Mouse (Mus musculus) limb, embryonic 13.5 days (tissue): Measurements from ENCODE around the gene Bspry. TPM values are rescaled to one million over a fixed set of nuclear protein-coding genes. Genes with fewer than 3 reads are reported as not detected.

Experiments
- ATAC-seq: fragments of 200-750 bp; cut with Nextera tagmentation; 2 replicates; pipeline ENCODE4 v1.8.0; 2017; ENCODE audit warnings: low read depth, moderate number of reproducible peaks, moderate TSS enrichment; ENCODE audit not compliant: low FRiP score
- H3K27ac ChIP-seq: fragments of 300-500 bp; sonication (generic); 2 replicates; pipeline ENCODE4 v1.5.1; 2015; ENCODE audit warnings: inconsistent platforms, mild to moderate bottlenecking, moderate library complexity
- H3K27me3 ChIP-seq: fragments of 300-500 bp; sonication (generic); 2 replicates; pipeline ENCODE4 v1.6.1; 2015; ENCODE audit warnings: mild to moderate bottlenecking, inconsistent platforms
- H3K36me3 ChIP-seq: fragments of 300-500 bp; sonication (generic); 2 replicates; pipeline ENCODE4 v1.6.1; 2015; ENCODE audit warnings: inconsistent platforms, mild to moderate bottlenecking, moderate library complexity
- H3K4me1 ChIP-seq: fragments of 300-500 bp; sonication (generic); 2 replicates; pipeline ENCODE4 v1.6.1; 2015; ENCODE audit warnings: inconsistent platforms
- H3K4me2 ChIP-seq: fragments of 300-500 bp; sonication (generic); replicated peaks from 2 replicates; pipeline ENCODE4 v1.6.1; 2015; ENCODE audit warnings: inconsistent platforms, mild to moderate bottlenecking, moderate library complexity
- H3K4me3 ChIP-seq: fragments of 300-500 bp; sonication (generic); 2 replicates; pipeline ENCODE4 v1.5.1; 2015; ENCODE audit warnings: moderate library complexity, mild to moderate bottlenecking, inconsistent platforms
- H3K9ac ChIP-seq: fragments of 300-500 bp; sonication (generic); 2 replicates; pipeline ENCODE4 v1.6.1; 2015; ENCODE audit warnings: mild to moderate bottlenecking, inconsistent platforms
- H3K9me3 ChIP-seq: fragments of 300-500 bp; sonication (generic); 2 replicates; pipeline ENCODE4 v1.6.1; 2016; ENCODE audit warnings: inconsistent platforms
- WGBS: fragments of 180-500 bp; shearing (Covaris S2); methylation state at CpG from one replicate; pipeline ENCODE4 v1.1.7; 2015; 5-methylcytosine and 5-hydroxymethylcytosine counted together
- polyA plus RNA-seq: library from polyadenylated mRNA; unstranded; fragments of >200 nt; fragmentation: Nextera tagmentation; extraction: Ambion mirVana; gene quantifications from 2 replicates; pipeline ENCODE4 v1.2.1, GENCODE M21; 2015

Bspry gene
- polyA plus RNA-seq, 1 experiment from 2014 or later, result 3.2 TPM

DNA sequence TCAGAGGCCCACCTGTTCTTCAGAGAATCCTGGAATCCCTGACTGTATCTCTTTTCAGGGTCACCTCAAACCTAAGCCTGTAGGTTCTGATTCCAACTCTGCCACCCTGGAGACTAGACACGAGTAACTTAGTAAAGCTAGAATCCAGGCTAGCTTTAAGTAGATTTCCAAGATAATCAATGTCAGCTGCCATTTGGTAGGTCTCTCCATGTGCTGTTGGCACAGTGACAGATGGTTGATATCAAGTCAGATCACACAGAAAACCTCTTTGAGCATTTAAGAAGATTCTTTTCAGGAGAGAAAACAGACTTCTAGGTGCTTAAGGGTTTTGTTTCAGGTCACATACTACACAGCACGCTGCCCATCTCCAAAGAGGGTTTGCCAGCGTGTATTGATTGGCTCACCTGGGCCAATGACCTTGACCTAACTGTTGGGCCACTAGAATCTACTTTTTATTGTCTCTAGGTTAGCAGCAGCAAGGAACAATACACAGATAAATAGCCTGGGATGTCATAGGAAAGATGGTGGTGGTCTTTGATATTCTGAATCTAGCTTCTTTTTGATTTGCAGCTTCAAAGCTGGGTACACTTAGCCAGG lies 23.6 kb downstream of the Bspry start, which contains the start of gene Hdhd3:
Hdhd3 (minus strand) TSS at position 94 of the 597 bp plus-strand sequence.
- Histone ChIP-seq H3K9me3 (no peaks in the 10 kb centered on the region), H3K9ac (peak within 1 kb of the TSS; percentile 83), H3K4me3 (peak within 1 kb of the TSS; percentile 79), H3K36me3 (peaks cover 29% of the 10 kb centered on the region), H3K4me1 (peaks cover 17% of the 10 kb centered on the region), H3K27ac (peak within 1 kb of the TSS; percentile 22; the same call in 1 of the 2 replicates), H3K27me3 (no peaks in the 10 kb centered on the region), H3K4me2 (peak within 1 kb of the TSS; percentile 76)
- 72% methylated on average over 3 of the region's 3 CpGs for WGBS
- no peak for ATAC-seq

GRCm38 (mm10) chr4:62505991-62506390 lies 26.1 kb downstream of the Bspry start:
- Histone ChIP-seq H3K4me1 (peaks cover 13% of the 10 kb centered on the region), H3K4me3 (no peak overlapping the region), H3K9me3 (no peaks in the 10 kb centered on the region), H3K27me3 (no peaks in the 10 kb centered on the region), H3K36me3 (peaks cover 38% of the 10 kb centered on the region), H3K4me2 (no peak overlapping the region), H3K9ac (no peak overlapping the region), H3K27ac (no peak overlapping the region)
- WGBS, result 84% methylated on average over 3 of the region's 3 CpGs
- no peak for ATAC-seq

GRCm38 (mm10) chr4:62506798-62507197 lies 26.9 kb downstream of the Bspry start:
- peaks cover 8% of the 10 kb centered on the region for H3K4me1 ChIP-seq
- peaks cover 46% of the 10 kb centered on the region for H3K36me3 ChIP-seq
- H3K27me3 ChIP-seq, result no peaks in the 10 kb centered on the region
- no peak overlapping the region for H3K4me2 ChIP-seq
- WGBS, result 55% methylated on average over 2 of the region's 2 CpGs
- H3K9ac ChIP-seq, result no peak overlapping the region
- H3K9me3 ChIP-seq, result no peaks in the 10 kb centered on the region
- H3K27ac ChIP-seq, result no peak overlapping the region
- no peak for ATAC-seq
- H3K4me3 ChIP-seq, result no peak overlapping the region

DNA sequence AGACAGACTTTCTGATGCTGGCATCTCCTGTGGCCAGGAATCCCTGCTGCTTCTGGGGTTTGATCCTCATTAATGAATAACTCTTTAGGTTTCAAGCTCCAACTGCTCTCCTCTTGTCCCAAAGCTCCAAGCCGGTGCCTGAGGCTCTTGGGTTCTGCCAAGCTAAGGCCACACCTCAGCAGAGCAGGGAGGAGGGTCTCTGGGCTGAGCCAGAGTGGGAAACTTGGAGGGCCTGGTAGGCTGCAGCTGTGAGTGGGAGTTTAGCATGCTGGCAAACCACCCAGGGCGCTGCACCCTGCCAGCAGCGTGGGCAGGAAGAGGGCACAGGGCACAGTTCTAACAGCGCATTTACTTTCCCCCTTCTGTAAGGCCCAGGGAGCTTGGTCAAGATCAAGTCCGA lies 29.0 kb downstream of the Bspry start:
- WGBS, result 95% methylated on average over 5 of the region's 5 CpGs
- Histone ChIP-seq H3K4me3 (no peak overlapping the region), H3K27me3 (no peaks in the 10 kb centered on the region), H3K4me1 (no peaks in the 10 kb centered on the region), H3K9me3 (no peaks in the 10 kb centered on the region), H3K36me3 (peaks cover 66% of the 10 kb centered on the region), H3K4me2 (no peak overlapping the region), H3K27ac (no peak overlapping the region), H3K9ac (no peak overlapping the region)
- no peak for ATAC-seq

DNA sequence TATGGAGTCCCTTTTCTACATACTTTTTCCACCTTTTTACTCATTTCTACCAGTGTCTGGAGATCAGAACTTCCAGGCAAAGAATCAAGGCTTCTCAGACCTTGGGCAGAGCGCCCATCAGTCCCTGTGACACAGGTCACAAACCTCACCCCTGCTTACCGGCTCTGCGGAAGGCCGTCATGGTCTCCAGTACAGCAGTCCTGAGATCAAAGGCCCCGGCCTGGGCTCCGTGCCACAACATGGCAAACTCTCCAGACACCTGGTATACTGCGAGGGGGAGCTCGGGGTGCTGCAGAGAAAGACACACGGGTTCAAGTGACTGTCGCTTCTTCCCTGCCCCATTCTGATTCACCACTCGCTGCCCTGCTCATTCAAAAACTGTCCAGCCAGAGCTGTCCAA lies 30.1 kb downstream of the Bspry start:
- Histone ChIP-seq H3K9ac (no peak overlapping the region; the same call in 1 of the 2 replicates), H3K4me1 (no peaks in the 10 kb centered on the region), H3K27me3 (no peaks in the 10 kb centered on the region), H3K4me2 (no peak overlapping the region), H3K36me3 (peaks cover 69% of the 10 kb centered on the region), H3K4me3 (no peak overlapping the region), H3K9me3 (no peaks in the 10 kb centered on the region), H3K27ac (no peak overlapping the region)
- no peak for ATAC-seq
- WGBS, result 88% methylated on average over 11 of the region's 11 CpGs

DNA sequence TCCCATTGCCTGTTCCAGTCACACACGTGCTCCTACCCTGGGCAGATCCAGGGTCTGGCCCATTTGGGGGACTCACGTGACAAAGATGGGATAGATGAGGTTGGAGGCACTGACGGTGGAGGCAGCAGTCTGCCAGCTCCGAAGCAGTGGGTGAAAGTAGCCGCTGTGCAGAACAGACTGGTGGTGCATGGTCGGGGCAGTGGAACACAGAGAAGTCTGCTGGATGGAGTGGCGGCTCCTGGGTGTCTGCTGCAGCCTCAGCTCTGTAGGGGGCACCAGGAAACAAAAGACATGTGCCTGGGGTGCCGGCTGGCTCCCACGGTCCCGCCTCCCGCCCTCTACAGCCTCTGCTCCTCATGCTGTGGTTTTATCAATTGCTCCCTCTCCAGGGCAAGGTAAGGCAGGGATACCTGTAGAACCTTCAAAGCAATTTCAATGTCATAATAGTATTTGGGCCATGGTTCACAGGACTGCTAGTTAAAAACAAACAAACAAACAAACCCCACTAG lies 34.2 kb downstream of the Bspry start:
- Histone ChIP-seq H3K27me3 (no peaks in the 10 kb centered on the region), H3K27ac (no peak overlapping the region), H3K4me2 (no peak overlapping the region), H3K9me3 (no peaks in the 10 kb centered on the region), H3K9ac (no peak overlapping the region), H3K4me3 (no peak overlapping the region), H3K4me1 (peaks cover 31% of the 10 kb centered on the region), H3K36me3 (peaks cover 51% of the 10 kb centered on the region)
- 43% methylated on average over 11 of the region's 11 CpGs for WGBS
- ATAC-seq, result no peak

- no peak for ATAC-seq
- WGBS, result 91% methylated on average over 7 of the region's 7 CpGs
- Histone ChIP-seq H3K4me3 (no peak overlapping the region), H3K4me1 (peaks cover 33% of the 10 kb centered on the region), H3K4me2 (no peak overlapping the region), H3K27ac (no peak overlapping the region), H3K36me3 (peaks cover 42% of the 10 kb centered on the region), H3K27me3 (no peaks in the 10 kb centered on the region), H3K9me3 (no peaks in the 10 kb centered on the region), H3K9ac (no peak overlapping the region)
Observed at GRCm38 (mm10) chr4:62514995-62515394, 35.1 kb downstream of the Bspry start.

DNA sequence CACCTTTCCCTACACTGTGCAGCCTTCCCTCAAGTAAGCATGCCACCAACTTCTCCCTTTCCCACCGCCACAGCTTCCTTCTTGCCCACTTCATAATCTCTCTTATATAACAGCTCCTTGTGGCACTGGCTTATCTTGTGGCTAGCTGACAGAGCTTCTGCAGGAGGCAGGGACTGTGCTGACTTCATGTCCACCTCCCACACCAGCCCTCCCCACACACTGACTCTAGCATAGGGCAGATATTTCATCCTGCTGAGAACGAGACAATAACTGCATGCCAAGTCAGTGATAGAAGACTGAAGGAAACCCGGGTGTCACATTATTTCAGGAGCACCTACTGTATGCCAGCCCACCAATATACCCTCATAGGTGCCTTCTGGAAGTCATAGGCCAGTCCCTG lies 35.6 kb downstream of the Bspry start:
- peaks cover 37% of the 10 kb centered on the region for H3K36me3 ChIP-seq
- H3K4me3 ChIP-seq, result no peak overlapping the region
- H3K4me2 ChIP-seq, result no peak overlapping the region
- ATAC-seq, result no peak
- H3K27ac ChIP-seq, result no peak overlapping the region
- H3K9me3 ChIP-seq, result no peaks in the 10 kb centered on the region
- WGBS, result 82% methylated on average over 3 of the region's 3 CpGs
- no peak overlapping the region for H3K9ac ChIP-seq
- H3K27me3 ChIP-seq, result no peaks in the 10 kb centered on the region
- peaks cover 33% of the 10 kb centered on the region for H3K4me1 ChIP-seq

GRCm38 (mm10) chr4:62516079-62516478 lies 36.2 kb downstream of the Bspry start:
- Histone ChIP-seq H3K36me3 (peaks cover 31% of the 10 kb centered on the region), H3K9me3 (no peaks in the 10 kb centered on the region), H3K27me3 (no peaks in the 10 kb centered on the region), H3K4me1 (peaks cover 33% of the 10 kb centered on the region), H3K4me2 (no peak overlapping the region), H3K27ac (no peak overlapping the region), H3K4me3 (no peak overlapping the region), H3K9ac (no peak overlapping the region)
- no peak for ATAC-seq
- 53% methylated on average over 2 of the region's 2 CpGs for WGBS

- 86% methylated on average over 1 of the region's 1 CpGs for WGBS
- Histone ChIP-seq H3K4me3 (no peak overlapping the region), H3K9ac (no peak overlapping the region), H3K36me3 (peaks cover 26% of the 10 kb centered on the region), H3K27me3 (no peaks in the 10 kb centered on the region), H3K27ac (no peak overlapping the region), H3K4me2 (no peak overlapping the region), H3K4me1 (peaks cover 33% of the 10 kb centered on the region), H3K9me3 (no peaks in the 10 kb centered on the region)
- no peak for ATAC-seq
Observed at GRCm38 (mm10) chr4:62516579-62516978, 36.7 kb downstream of the Bspry start.

DNA sequence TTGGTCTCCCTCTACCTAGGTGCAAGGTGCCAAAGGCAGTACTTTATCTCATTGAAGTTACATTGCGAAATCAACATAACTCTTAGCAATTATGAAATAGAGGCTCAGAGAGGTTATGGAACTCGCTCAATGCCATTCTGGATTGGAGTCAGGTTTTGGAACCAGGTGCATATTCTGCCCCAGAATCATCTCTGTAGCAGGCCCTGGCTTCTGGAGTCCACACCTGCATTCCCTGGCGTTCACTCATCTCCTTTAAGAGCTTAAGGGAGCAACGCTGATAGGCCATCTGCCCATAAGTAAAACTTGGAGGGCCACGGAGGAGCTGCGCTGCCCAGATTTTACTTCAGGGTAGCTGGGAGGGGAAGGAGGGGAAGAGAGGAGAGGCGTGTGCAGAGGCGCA lies 37.2 kb downstream of the Bspry start:
- Histone ChIP-seq H3K9me3 (no peaks in the 10 kb centered on the region), H3K36me3 (peaks cover 25% of the 10 kb centered on the region), H3K27ac (no peak overlapping the region), H3K4me1 (peaks cover 33% of the 10 kb centered on the region), H3K4me3 (no peak overlapping the region), H3K27me3 (no peaks in the 10 kb centered on the region), H3K4me2 (no peak overlapping the region), H3K9ac (peak overlapping the region; percentile 31; the same call in 1 of the 2 replicates)
- 72% methylated on average over 8 of the region's 8 CpGs for WGBS
- ATAC-seq, result no peak

DNA sequence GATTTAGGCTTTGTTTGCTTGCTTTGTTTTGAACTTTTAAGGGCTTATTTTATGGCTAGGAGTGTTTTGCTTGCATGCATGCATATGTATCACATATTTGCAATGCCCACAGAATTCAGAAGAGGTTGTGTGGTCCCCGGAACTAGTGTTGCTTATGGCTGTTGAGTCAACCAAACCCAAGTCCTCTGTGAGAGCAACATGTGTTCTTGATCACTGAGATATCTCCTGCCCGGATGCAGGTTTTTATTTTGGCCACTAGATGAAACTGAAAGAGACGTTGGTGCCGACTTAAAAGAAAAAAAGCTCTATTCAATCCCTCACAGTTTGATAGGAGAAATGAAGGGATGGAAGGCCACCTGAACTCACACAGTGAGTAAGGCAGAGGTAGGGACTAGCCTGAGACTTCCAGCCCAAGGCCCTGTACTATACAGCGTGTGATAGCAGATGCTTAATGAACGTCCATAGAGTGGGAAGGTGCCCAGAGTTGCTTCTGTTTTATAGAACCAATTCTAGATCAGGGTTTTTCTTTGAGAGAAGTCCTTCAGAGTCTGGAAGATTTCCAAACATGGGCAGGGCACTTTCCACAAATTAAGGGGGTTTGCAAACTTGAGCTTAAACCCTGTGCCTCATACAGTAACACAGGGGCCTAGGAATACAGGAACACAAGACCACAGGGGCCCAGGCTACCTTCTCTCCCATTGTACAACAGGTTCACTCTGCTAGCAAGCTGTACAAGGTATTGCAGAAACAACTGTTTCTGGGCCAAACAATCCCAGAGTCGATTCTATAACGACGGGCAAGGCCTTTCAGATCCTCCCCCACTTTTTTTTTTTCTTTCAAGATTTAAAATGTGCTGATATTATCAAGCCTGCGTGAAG lies 37.9 kb downstream of the Bspry start:
- WGBS, result 65% methylated on average over 10 of the region's 10 CpGs
- Histone ChIP-seq H3K27ac (no peak overlapping the region), H3K27me3 (no peaks in the 10 kb centered on the region), H3K9ac (peak overlapping the region; percentile 85), H3K4me2 (peak overlapping the region; percentile 81), H3K4me3 (peak overlapping the region; percentile 70), H3K9me3 (no peaks in the 10 kb centered on the region), H3K36me3 (peaks cover 25% of the 10 kb centered on the region), H3K4me1 (peaks cover 33% of the 10 kb centered on the region)
- ATAC-seq, result no peak
